Mouse (Mus musculus) erythroblast, embryonic 14.5 days (primary cell): ENCODE results near the gene Vps52.

Source experiments
- GATA1 ChIP-seq: IDR thresholded peaks from 2 replicates; pipeline ENCODE4 v1.6.1; 2012; ENCODE audit warnings: low read length, inconsistent platforms, mixed read lengths
- TAL1 ChIP-seq: IDR thresholded peaks from 3 replicates; pipeline ENCODE4 v1.6.1; 2012; ENCODE audit warnings: low read length, inconsistent platforms, mixed read lengths

DNA sequence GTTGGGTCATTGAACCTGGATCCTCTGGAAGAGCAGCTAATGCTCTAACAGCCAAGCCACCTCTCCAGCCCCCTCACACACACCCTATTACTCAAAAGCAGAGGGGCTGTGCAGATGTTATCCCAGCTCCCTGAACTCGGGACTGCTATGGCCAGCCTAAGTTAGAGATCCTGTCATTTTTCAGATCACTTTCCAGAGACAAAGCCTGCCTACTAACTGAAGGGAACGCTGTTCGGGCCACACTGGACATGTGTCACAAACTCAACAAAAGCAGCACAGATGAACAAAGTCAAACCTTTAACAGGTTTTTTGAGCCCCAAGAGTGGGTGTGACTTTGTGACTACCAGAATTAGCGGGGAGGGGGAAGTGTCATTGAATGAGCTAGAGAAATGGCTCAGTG lies 2.7 kb upstream of the Vps52 start:
- TF ChIP-seq GATA1, result no peak
- TF ChIP-seq TAL1, result no peak
